Mouse (Mus musculus) heart, postnatal 36 days (tissue): ENCODE results near the gene Sdk1. TPM values are rescaled to one million over a fixed set of nuclear protein-coding genes. Genes with fewer than 3 reads are reported as not detected.

Experiments
- DNase-seq, 2 experiments: peaks; one replicate each; pipeline ENCODE4 v3.0.0; 2021 to 2022
- intact Hi-C: fragments of 180-260 bp; cut with DNase I; formaldehyde crosslinking; loops from one replicate; pipeline ENCODE4 v1.15.1; 2025
- total RNA-seq, 2 experiments: library from RNA; stranded (reverse); gene quantifications; 2 replicates each; pipeline ENCODE4 v1.2.3; 2021

Sdk1 gene
- total RNA-seq, 2 experiments from 2014 or later, result 1.7 to 1.8 TPM

DNA sequence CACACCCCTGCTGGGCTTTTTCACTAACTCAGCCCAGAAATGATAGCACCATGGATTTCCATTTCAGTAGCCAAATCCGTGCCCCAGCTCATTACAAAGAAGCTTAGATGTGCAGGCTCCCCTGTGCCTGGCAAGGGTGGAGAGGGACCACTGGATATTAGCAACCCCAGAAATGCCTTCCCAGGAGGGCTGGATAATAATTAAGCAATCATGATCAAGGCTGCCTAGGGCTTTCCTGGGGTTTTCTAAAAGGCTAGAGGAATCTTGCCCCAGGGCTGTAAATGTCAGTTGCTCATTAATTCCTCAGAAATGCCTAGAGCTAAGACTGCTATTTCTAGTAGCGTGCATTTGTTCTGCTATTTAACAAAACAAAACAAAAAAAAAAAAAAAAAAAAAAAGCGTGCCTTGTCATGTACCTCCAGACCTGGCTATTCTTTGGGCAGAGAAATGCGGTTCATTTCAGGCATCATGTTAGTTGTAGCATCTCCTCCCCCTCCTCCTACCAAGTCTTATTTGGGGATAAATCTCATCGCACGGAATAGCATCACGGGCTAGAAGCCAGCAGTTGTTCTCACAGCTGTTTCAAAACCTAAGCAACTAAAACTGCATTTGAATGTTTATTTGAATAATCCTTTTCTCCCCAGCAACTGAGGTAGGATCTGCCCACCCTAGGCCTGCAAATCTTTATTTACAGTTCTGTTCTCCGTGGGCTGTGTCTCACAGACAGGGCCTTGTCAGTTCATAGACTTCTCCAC, 617.3 kb downstream of the Sdk1 start:
- DNase-seq, result no peak
- intact Hi-C loops, result no loop called here

DNA sequence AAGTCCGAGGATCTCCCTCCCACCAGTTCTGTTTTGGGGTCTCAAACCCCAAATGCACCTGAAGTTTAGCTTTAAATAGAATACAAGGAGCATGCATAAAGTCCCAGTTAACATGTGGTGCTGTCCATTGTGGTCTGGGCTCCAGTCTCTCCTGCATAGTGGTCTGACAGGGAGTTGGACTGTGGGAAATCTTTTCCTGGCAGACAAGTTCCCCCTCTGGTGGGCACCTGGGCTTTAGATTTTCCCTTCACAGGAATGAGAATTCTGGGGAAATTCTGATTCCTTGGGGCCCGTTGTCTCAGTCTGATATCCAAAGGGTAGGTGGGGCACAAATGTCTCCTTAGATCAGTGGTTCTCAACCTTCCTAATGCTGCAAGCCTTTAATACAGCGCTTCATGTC, 624.8 kb downstream of the Sdk1 start:
- no peak for DNase-seq
- intact Hi-C loops, result no loop called here

DNA sequence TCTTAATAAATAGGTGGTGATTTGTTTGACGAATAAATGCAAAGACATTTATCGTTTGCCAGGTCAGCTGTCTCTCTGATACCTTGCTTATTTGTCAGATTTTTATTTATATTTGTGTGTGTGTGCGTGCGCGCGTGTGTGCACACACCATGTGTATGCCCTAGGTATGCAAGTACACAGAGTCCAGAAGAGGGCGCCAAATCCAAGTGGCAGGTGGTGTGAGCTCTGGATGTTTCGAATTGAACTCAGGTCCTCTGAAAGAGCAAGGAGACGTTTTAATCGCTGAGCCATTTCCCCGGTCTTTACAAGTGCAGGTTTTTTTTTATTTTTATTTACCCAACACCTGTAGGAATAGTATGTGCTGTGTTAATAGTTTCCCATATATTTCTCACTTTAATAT, 632.5 kb downstream of the Sdk1 start:
- intact Hi-C loops, result no loop called here
- DNase-seq, result no peak

DNA sequence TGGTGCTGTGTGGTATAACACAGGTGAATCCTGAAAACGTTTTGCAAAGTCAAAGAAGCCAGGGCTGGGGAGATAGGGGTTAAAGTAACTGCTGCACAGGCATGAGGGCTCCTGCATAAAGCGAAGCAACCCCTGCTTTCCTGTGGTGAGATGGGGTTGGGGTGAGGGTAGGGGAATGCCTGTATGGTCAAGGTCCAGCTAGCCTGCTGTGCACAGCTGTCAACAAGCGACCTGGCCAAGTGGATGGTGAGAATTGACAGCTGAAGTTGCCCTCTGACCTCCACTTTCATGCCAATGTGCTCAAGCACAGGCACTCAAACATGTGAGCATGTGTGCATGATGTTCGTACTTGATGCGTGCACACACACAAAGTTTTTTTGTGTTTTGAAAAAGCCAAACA, 639.4 kb downstream of the Sdk1 start:
- DNase-seq, result no peak
- intact Hi-C loops, result no loop called here

DNA sequence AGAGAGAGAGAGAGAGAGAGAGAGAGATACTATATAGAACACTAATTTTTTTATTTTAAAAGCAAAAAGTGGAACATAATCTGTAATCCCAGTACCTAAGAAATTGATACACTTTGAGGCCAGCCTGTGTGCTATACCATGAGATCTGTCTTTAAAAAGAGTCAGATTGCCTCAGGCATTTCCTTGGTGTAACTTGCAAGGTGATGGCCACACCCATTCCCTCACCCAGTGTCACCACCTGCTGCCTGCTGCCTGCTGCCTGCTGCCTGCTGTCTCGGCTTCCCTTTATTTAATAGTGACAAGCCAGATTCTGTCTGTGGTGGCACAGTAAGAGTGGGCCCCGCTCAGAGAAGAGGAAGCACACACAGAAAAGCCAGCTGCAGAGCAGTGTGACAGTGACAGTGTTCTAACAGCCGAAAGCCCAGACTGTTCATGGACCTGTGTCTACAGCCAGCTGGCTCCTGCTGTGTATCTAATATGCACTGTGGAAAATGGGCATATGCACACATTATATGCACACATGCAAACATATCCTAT, 642.9 kb downstream of the Sdk1 start:
- no peak for DNase-seq
- intact Hi-C loops, result no loop called here

DNA sequence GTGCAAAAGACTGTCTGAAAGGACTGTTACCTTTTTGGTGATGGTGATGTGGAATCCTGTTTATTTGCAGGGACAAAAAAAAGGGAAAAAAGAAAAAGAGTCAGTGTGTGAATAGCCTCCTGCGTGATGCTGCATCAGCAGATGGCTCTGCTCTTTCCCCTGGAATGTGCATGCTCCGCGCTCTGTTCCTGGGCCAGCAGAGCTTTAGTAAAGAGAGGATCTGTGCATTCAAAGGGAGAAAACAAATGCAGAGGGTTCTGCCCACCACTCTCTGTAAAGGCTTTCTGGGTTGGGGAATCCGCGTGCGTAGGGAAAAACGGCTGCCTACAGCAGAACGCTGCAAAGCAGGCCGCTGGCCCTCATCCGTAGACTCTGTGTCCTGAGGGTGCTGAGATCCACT, 644.7 kb downstream of the Sdk1 start:
- DNase-seq, result no peak
- intact Hi-C loops, result no loop called here

DNA sequence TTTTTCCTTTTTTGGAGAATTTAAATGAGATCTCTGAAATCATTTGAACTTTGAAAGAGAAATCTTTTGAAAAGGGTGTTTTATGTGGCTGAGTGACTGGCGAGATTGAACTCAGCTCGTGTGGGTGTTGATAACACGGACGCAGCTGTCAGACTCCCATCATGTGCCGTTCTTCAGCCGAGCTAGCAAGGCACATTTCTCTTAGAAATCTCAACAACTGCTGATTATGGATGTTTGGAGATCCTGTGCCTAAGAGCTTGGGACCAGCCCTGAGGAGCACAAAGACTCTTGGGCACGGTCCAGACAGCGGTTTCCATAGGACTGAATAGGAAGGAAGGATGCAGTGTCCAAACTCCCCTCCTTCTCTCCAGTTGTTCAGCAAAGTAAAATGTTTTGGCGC, 648.5 kb downstream of the Sdk1 start:
- intact Hi-C loops, result no loop called here
- no peak for DNase-seq

DNA sequence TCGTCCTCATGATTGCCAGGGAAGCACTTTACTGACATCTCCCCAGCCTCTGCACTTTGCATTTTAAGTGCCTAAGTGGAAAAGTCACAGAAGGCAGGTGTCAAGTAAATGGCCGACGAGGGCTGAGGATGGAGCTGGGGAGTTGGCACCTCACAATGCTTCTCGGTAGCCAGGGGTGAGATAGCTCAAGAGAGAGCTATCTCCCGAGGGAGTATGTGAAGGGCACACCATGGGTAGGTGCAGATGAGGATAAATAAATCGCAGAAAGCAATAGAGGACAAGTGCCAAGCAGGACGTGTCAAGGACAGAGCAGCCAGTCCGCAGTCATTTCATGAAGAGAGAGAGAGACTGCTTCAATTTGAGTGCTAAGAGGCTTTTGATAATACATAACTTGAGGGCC, 655.1 kb downstream of the Sdk1 start:
- intact Hi-C loops, result no loop called here
- DNase-seq, result no peak

DNA sequence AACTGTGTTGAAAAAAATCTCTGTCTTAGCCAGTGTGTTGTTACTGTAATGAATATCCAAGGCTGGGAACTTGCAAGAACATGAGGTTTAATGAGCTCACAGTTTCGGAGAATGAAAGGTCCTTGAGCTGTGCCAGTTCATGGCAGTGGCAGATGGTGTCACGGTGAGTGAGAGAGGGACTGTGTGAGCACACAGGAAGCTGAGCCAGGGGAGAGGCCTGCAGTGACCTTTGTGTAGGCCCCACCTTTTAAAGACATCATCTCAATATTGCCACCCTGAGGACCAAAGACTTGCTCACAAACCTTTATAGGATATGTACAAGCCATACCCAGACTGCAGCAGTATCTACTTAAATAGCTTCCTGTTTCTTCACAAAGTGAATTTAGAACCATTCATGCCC, 656.2 kb downstream of the Sdk1 start:
- no peak for DNase-seq

DNA sequence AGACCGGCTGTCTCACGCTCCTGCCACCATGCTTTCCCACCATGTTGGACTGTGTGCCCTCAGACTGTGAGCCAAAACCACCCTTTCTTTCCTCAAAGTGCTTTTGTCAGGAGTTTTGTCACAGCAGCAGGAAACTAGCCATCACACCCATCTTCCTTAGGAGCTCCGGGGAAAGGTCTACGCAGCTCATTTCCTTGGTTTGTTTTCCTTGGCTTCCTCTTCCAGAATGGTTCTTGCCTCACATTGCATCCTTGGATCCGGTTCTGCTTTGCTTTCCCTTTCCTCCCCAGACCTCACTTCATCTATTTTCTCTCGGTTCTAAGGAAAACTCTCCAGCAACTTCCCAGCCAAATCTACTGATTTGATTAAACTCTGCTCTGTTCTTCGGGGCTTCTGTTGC, 658.5 kb downstream of the Sdk1 start:
- intact Hi-C loops, result no loop called here

More for the DNA sequence above, 656.2 kb downstream of the Sdk1 start:
- intact Hi-C loops, result no loop called here

DNA sequence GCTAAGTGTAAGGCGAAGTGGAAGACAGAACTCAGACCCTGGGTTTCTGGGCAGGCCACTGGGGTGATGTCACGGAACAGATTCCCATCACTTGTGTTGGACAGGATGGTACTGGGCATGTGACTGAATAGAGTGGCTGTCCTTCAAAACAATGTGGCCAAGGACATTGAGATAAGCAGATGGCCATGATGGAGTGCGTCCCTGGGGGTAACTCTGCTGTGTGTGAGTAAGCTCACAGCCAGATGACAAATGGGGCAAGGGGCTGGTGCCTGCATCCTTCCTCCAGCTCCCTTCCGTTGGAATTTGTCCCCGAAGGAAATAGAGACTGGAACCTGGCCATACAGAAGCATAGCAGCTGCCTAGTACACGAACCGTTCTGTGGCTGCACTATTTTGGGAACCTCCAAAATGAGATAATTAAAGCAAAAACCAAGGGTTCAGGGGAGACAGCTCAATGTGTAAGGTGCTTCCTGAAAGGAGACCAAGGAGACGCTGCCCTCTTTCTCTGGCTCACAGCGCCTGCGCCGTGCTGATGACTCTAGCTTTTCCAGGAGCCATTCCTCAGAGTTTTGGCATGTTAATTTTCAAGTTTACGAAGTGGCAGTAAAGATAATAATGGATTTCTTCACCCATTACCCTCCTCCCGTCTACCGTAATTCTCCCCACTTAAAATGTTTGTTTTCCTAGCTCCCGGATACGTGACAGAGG, 661.4 kb downstream of the Sdk1 start:
- DNase-seq, result peak in 1 of 2 experiments; percentile 18
- intact Hi-C loops, result no loop called here

More for the DNA sequence above, 658.5 kb downstream of the Sdk1 start:
- DNase-seq, result no peak

DNA sequence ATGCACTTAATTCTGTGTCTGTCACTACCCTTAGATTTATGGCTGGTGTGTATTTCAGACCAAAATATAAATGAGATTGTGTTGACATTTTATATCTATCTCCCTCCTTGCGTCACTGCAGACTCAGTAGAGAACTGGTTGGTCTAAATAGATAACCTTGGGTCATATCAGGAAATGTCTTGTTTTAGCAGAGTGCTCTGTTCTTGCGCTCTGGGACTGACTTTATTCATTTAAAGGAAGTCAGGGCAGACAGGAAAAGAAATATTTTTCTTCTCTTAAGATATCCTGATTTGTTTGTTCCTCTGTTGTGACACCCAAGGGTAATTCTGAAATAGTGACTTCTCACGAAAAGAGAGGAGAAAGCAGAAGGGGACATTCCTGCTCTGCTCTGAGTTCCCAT, 669.2 kb downstream of the Sdk1 start:
- intact Hi-C loops, result loop anchor here (10.0 kb wide), 1 partner anchor 666 kb away; the partner anchor contains the start of gene Sdk1
- DNase-seq, result no peak

DNA sequence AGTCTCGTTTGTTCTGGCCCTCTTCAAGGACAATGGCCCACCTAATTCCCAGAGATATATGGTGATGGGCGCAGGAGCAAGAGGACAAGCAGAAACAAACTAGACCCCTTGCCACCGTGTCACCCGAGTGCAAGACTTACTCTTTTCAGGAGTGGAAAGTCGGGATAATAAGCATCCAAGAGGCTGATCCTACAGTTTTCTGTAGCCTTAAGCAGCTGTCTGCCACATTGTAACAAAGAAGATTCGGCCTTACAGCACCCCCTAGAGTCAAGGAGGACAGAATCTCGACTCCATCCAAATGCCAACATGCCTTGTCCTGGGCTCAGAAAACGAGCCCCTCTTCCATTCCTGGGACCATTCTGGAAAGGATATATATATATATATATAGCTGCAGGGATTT, 669.6 kb downstream of the Sdk1 start:
- intact Hi-C loops, result loop anchor here (10.0 kb wide), 1 partner anchor 666 kb away; the partner anchor contains the start of gene Sdk1
- no peak for DNase-seq

DNA sequence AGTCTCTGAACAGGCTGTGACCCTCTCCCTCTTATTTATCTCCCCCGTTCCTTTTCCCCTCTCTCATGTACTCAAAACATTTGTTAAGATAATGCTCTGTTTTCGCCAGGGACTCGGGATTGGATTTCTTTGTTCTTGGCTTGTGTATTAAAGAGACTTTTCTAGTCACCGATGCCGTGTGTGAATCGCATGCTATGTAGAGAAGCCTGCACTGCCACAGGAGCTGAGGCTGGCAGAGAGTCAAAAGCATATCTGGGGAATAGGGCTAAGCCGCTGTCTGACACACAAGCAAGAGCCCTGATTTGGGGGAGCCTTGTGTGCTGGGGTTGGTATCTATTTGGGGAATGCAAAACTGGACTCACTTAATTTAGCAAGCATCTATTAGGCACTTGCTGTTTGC, 671.6 kb downstream of the Sdk1 start:
- intact Hi-C loops, result loop anchor here (10.0 kb wide), 1 partner anchor 668 kb away; the partner anchor contains the start of gene Sdk1
- DNase-seq, result no peak

DNA sequence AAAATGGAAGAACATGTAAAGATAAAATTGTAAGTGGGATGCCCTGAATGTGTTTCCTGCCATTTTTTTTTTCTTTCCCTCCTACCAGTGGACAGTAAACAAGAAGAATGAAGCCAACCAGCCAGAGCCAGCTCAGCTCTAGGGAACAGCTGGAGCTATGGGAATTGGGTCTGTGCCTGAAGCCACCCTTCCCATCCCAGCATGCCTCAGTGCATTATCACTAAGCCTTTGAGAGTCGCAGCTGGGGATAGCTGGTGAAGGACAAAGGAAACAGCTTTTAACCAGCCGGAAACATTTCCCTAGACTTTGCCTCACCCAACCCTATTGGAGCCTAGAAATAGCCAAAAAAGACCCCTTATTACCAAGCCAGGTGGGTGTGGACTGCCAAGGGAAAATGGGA, 675.7 kb downstream of the Sdk1 start:
- intact Hi-C loops, result loop anchor here (10.0 kb wide), 1 partner anchor 672 kb away; the partner anchor contains the start of gene Sdk1
- DNase-seq, result peak; percentile 24 to 35

DNA sequence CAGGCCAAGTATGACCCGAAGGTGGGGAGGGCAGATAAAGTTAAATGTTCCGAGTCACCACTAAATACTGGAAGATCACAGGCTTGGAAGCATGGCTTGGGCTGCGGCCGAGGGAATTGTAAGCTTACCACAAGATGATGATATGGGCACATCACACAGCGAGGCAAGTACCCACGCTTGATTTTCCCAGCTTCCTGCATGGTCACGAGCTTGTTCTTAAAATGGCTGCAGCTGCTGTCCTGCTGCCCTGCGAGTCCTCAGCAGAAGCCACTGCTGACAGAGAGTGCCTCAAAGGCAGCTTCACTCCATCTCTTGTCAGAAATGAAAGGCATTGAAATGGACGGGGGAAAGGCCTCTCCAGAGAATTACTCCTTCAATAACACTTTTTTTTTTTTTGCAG, 697.7 kb downstream of the Sdk1 start:
- intact Hi-C loops, result no loop called here
- no peak for DNase-seq

DNA sequence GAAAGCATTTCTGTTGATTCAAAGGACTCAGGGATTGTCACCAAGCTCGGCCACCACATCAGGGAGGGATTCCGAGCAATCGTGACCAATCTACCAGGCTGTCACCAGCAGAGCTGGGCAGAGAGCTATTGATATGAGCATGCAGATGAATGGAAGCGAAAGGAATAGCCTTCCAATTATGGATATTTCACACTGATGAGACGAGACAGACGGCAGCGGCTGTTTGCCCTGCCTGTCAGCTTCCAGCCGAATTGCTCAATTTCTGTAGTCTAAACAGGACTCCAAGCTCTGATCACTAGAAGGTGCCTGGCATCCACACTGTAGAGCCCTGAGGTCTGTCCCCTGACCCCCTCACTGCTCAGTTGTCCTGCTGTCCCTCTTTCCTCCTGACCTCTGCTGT, 699.3 kb downstream of the Sdk1 start:
- intact Hi-C loops, result no loop called here
- no peak for DNase-seq

DNA sequence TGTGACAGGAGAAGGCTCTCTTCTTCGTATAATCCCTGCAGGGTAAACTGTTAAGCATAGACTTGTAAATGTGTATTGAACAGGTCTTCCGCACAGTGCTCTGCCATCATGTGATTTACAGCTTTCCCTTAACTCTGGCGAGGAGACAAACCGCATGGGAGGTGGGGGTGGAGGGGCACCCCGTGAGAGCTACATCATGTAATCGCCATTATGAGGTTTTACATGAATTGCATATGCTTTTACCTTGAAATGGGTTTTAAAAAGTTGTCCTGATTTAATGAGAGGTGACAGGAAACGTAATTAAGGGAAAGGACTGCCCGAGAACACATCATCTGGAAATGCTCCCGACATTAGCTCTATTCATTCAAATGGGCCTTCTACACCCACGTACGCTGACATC, 709.5 kb downstream of the Sdk1 start:
- no peak for DNase-seq
- intact Hi-C loops, result no loop called here

DNA sequence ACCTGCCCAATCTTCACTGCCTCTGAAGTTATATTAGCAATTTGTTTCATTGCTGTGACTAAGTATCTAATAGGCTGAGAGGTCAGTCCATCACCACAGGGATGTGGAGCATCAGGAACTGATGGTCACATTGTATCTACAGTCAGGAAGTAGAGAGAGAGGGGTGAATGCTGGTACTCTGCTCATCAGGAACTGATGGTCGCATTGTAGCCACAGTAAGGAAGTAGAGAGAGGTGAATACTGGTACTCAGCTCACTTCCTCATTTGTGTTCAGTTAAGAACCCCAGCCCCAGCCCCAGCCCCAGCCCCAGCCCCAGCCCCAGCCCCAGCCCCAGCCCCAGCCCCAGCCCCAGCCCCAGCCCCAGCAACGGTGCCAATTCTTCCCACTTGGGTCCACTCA, 711.0 kb downstream of the Sdk1 start:
- DNase-seq, result no peak
- intact Hi-C loops, result no loop called here

DNA sequence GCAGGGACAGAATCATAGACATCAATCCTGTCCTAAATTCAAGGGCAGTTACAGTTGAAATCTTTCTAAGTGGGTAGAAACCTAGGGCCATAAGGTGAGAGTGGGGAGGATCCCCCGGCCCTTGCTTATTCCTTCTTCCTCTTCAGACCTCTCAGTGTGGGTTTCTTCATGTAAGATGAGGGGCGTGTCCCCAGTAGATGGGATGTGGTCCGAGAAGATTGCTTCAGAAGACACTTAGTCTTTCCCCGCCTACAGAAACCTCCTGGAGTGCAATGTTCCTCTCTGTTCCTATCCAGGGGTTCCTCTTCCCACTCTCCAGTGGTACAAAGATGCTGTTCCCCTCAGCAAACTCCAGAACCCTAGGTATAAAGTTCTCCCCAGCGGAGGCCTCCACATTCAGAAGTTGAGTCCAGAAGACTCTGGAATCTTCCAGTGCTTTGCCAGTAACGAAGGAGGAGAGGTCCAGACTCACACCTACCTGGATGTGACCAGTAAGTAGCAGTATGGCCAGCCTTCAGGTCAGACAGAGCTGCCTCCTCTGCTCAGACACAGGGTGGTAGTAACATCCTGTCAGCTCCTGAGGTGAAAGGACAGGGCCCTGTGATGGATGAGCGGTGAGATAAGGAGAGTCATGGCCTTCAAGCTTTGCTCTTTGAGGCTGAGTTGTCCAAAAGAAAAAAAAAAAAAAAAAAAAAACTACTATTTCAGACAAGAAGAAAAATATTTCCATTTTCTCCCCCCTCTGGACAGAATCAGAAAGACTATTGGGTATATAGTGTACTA, 711.6 kb downstream of the Sdk1 start:
- no peak for DNase-seq

DNA sequence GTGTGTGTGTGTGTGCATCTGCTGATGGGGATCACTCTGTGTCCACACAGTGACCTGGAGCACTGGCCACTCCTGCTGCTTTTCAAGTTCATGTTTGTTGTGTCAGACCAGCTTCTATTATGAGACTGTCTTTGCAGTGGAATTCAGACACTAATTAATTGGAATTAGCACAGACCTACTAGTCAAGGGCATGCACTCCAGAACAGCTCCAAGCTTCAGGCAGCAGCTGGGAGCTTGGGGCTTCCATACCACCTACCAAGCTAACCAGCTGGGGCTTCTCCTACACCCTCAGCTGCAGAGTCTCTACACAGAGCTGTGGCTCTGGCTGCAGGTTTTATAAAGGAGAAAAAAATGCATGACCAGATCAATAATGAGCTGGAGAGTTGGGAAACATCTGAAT, 729.8 kb downstream of the Sdk1 start:
- intact Hi-C loops, result no loop called here
- DNase-seq, result no peak

More for the DNA sequence above, 711.6 kb downstream of the Sdk1 start:
- intact Hi-C loops, result no loop called here
